Mouse (Mus musculus): ENCODE measurements around the gene Mfap3l.

GRCm38 (mm10) chr8:60583369-60583768, 49.3 kb upstream of the Mfap3l start:
- TF ChIP-seq CTCF (conservative IDR thresholded peaks at IDR 0.05; ENCODE audit: low read length): no peak
- TF ChIP-seq POU5F1 (IDR thresholded peaks at IDR 0.05; ENCODE audit: borderline replicate concordance, low read length): no peak
- TF ChIP-seq NANOG (IDR thresholded peaks at IDR 0.05; ENCODE audit: borderline replicate concordance, low read length): no peak
